Mouse (Mus musculus) naive thymus-derived CD4-positive, alpha-beta T cell, adult 2 months (primary cell): ENCODE measurements around the gene Gm19402.

Experiments
- DNase-seq: peaks from one replicate; pipeline ENCODE4 v3.0.0-alpha.2; 2011; ENCODE audit warnings: low read depth

The Gm19402 gene

DNA sequence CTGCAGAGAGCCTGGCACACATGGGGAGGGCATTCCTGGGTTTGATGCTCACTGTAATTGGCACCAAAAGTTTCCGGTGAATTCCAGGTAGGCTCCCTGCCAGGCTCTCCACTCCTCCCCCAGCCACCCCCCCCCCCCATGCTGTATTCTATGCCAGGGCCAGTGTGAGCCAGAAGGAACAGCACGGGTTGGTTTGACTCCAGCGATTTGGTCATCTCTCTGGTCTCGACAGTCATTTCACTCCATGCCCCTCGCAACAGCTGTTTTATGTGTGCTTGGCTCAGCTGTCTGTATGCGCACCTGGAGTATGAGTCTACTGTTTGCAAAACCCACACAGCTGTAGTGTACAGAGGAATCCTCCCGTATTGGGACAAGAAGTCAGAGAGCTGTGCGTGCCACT, 24.2 kb downstream of the Gm19402 start:
- DNase-seq = no peak

DNA sequence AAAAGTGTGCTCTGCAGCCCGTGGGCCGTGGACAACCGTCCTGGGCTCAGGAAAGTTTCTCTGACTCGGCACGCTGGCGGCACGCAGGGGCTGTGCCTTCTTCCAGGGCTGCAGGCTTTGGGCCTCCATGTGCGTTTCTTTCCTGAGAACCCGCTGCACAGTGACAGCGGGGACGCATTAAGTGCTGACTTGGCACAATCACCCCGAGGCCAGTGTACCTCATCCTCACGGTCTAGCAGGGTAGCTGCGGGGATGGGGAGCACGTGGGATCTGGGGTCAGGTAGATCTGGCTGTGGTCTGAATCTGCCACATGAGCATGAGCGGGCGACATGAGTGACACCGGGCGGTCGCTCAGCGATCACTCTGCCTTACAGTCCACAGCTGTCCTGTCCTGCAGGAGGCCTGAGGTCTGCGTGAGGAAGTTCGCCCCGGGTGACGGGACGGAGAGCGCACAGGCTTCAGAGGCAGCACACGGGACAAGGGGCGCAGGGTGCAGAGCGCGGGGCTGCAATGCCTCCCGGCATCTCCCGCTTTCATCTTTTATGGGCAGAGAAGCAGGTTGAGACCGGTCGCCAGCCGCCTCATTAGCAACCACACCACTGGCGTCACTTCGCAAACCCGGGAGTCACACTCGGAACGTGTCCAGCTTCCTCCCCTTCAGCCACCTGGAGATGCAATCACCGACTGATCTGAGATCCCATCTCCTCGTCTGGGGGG, 26.4 kb downstream of the Gm19402 start:
- no peak for DNase-seq

DNA sequence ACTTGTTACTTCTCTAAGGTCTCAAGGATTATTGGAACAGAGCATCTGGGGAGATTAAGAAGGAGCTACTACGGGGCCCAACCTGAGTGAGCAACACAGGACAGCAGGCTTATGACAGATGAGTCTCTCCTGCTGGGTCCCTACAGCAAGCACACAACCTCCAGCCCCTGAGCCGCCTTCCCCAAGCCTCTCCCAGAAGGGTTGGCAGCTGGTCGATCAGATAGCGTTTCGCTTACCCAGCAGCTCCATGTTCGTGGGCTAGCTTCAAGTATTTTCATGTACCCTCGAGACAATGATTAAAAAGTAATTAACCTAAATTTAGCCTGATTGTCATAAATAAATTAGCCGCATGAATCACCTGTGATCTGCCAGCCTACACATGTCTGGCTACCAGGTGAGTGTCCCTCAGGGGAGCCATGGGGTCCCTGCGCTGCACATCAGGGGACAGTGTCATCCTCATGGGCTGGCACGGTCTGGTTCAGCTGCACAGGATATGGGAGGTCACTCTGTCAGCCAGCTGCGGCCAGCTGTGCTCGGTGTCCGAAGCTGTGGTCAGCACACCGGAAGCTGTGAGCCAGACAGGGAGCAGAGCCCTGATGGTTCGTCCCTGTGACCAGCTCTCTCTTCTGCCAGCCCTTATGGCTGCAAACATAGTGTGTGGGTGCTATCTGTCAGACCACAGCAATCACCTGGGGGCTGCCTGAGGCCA, 32.1 kb downstream of the Gm19402 start:
- DNase-seq = no peak

DNA sequence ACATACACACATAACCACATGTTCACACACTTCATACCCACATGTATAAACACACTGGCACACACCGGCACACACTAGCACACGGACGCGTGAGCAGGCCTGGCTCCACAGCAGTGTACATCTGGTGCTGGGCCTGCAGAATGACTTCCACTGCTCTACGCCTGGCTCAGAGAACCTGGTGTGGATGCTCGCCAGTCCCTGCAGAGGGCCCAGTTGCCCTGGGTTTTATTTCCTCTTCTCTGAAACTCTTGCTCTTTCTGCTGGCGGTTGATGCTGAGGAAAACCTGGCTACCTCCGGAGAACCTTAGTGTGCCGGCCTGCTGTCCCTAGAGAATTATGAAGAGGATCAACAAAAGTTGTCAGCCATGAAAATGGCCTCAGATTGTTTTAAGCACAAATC, 38.5 kb downstream of the Gm19402 start:
- DNase-seq = no peak

DNA sequence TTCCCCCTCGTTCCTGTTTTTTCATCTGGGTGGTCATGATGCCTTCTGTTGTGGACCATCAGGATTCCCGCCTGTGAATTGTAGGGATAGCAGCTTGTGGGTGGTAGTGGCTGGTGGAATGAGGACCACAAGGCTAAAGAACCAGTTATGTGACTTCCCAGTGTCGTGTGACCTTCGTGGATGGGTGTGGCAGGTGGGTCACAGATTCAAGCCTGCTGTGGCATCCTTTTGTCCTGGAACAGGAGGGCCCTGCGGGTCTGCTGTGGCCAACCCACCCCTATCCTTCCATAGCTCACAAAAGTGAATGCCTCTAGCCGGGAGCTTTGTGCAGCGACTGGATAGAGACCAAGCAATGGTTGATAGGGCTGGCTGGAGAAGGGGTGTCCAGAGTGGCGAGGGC, 42.7 kb downstream of the Gm19402 start:
- DNase-seq = no peak

DNA sequence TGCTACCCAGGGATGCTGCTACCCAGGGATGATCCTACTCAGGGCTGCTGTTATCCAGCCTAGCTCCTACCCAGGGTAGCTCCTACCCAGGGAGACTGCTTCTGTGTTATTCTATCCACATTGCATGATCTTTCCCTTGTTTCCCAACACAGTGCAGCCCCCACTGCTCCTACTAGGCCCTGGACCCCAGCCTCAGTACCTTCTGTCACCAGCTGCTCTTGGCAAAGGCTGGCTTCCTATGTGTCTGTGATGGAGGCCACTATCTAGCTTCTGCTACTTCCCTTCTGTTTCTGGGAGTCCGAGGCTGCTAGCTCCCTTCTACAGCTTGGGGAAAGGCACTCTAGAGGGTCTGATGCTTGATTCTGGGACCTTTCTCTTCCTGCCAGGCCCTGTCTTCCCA, 43.1 kb downstream of the Gm19402 start:
- no peak for DNase-seq

DNA sequence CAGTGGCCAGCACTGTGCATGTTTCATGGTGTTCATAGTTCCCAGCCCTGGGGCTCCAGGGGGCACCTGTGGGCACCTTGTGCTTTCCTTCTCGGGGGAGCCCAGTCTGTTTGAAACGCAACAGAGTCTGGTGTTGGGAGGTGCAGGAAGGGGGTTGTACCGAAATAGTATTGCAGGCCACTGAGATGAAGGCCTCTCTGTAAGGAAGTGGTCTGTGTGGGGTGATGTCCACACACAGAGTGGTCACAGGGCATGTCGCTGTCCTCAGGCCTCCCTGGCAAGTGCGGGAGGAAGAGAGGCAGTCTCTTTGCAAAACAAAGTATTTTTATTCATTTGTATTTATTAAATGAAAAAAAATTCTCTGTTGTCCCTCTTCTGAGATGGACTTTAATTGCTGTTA, 45.0 kb downstream of the Gm19402 start:
- DNase-seq = no peak

DNA sequence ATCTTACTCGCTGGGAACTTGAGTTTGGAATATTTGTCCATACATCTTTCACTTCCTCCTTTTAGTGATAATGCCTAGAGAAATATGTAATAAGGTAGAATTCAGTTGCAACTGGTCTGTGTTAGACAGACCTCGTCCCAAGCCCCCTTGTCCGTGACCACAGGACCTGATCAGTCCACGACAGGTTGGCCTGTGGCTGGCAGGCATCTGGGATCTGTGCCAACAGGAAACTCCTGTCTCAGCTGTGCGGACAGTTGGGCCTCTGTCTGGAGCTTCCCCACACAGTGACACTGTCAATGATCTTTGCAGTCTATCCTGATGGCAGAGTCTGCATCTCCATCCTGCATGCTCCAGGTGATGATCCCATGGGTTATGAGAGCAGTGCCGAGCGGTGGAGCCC, 47.4 kb downstream of the Gm19402 start:
- no peak for DNase-seq
